Mouse (Mus musculus): ENCODE measurements at regions not wholly inside any gene's neighbourhood (a gene's known extent, or its start where the extent isn't known, plus 50 kb on each side); places are given as distances from the start of the nearest gene placed in this dataset.
A peak's percentile ranks its signal among the peaks of the same experiment; 100 is the strongest.

DNA sequence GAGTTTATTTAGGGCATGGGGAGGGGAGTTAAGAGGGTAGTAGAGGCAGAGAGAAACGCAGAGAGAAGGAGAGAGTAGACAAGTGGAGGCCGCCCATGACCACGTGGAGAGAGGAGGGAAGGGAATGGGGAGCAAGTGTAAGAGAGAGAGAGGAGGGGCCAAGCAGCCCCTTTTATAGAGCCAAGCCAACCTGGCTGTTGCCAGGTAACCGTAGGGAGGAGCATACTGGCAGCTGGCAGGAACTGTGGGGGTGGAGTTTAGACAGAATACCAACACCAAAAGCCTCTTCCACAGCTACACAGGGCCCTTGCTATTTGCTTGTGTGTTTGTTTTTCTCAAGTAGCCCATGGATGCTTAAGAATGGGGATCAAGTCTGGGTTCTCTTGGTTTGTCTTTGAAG is 205.4 kb downstream of the Cdh26 start:
- ATAC-seq (replicated peaks; ENCODE audit: insufficient number of reproducible peaks, low FRiP score, low TSS enrichment, poor library complexity, severe bottlenecking), result no peak

DNA sequence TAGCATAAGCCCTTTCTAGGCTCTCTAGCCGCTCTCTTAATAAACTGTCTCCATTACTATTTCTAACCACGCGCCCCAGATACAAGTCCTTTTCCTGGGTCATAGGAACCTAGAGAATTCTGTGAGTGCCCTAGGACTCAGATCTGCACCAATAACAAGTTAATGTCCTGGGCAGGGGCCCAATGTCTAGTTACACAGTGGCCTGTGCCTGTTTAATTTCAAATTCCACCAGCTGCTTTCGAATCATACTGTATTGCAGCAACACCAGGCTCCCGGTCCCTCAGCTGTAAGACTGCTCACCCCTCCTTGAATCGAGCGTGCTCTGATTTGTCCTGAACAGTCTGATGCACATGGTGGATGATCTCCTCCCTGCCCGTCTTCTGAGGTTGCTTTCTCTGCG is 206.6 kb downstream of the Cdh26 start:
- no peak for ATAC-seq (replicated peaks; ENCODE audit: insufficient number of reproducible peaks, low FRiP score, low TSS enrichment, poor library complexity, severe bottlenecking)

GRCm38 (mm10) chr2:178642137-178643052 is 212.1 kb downstream of the Cdh26 start:
- no peak for ATAC-seq (replicated peaks; ENCODE audit: insufficient number of reproducible peaks, low FRiP score, low TSS enrichment, poor library complexity, severe bottlenecking)

DNA sequence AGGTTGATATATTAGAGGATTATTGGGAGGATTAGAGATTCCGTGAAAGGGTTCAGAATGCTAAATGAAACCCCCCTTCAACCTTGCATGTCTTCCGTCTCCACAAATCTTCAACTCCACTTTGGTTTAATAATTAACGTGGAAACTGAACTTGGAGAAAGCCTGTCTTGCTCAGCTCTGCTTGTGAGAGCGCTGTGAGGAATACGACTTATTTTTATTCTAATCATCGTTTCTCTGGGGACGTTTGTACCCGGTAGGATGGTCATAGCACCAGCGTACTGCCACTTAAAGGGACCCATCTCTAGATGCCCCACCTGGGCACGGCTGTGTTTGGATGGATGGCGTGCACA is 212.7 kb downstream of the Cdh26 start:
- no peak for ATAC-seq (replicated peaks; ENCODE audit: insufficient number of reproducible peaks, low FRiP score, low TSS enrichment, poor library complexity, severe bottlenecking)

DNA sequence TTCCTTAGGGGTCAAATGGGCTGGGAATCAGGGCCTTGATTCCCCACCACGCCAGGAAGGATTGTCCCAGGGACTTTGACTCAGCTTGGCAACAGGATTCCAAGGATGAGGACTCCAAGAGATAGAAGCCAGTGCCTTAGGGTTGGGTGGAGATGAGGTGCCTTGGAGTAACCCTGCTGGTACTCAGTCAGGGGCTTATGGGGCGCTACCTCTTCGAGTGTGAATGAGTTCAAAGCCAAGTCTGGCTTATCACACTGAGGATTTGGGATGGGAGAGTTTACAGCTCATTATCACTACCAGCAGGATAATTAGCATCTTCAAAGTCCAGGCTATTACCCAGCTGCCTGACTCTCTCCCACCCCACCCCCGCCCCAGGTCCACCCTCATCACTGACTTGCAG is 213.5 kb downstream of the Cdh26 start:
- ATAC-seq (replicated peaks; ENCODE audit: insufficient number of reproducible peaks, low FRiP score, low TSS enrichment, poor library complexity, severe bottlenecking), result no peak

GRCm38 (mm10) chr2:178660071-178660470 is 229.7 kb downstream of the Cdh26 start:
- ATAC-seq (replicated peaks; ENCODE audit: insufficient number of reproducible peaks, low FRiP score, low TSS enrichment, poor library complexity, severe bottlenecking), result no peak

- ATAC-seq (replicated peaks; ENCODE audit: insufficient number of reproducible peaks, low FRiP score, low TSS enrichment, poor library complexity, severe bottlenecking), result no peak
These were observed 232.1 kb downstream of the Cdh26 start for GRCm38 (mm10) chr2:178662396-178662795.

- ATAC-seq (replicated peaks; ENCODE audit: insufficient number of reproducible peaks, low FRiP score, low TSS enrichment, poor library complexity, severe bottlenecking), result peak; percentile 72
These were observed 234.6 kb downstream of the Cdh26 start for GRCm38 (mm10) chr2:178664977-178665376.

DNA sequence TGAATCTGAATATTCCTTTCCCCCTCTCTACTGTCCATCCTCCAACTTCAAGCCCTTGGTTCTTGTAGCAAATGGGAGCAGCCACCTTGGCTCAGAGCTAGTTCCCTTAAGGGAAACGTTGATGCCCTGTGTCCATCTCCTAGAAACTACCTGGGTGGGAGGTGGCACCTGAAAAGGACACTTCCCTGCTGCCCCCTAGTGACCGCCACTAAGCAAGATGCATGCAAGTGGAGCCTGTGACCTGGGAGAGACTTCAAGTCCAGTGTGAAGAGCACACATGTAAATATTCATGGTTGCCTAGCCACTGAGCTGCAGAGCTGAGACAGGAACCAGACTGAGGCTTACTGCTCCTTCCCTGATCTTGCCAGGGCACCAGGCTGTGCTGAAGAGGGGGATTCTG is 238.1 kb downstream of the Cdh26 start:
- no peak for ATAC-seq (replicated peaks; ENCODE audit: insufficient number of reproducible peaks, low FRiP score, low TSS enrichment, poor library complexity, severe bottlenecking)

- no peak for ATAC-seq (replicated peaks; ENCODE audit: insufficient number of reproducible peaks, low FRiP score, low TSS enrichment, poor library complexity, severe bottlenecking)
These were observed 240.6 kb downstream of the Cdh26 start for GRCm38 (mm10) chr2:178670952-178671351.

DNA sequence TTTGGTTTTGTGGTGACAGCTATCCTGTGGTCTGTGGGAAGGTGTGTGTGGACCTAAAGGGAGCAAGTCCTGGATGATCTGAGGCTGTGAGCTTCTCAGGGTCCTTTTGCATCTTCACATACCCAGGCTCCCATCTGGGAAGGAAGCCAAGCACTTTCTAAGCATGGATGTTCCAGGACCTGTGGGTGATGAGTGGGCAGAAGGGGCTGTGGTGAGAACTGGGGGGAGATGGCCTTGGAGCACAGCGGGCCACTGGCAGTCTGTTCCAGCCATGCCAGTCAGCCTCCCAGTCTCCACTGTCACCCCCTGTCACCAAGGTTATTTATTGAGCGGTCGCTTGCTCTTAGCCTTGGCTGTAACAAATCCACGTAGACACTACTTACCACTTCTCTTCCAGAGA is 243.3 kb downstream of the Cdh26 start:
- no peak for ATAC-seq (replicated peaks; ENCODE audit: insufficient number of reproducible peaks, low FRiP score, low TSS enrichment, poor library complexity, severe bottlenecking)

DNA sequence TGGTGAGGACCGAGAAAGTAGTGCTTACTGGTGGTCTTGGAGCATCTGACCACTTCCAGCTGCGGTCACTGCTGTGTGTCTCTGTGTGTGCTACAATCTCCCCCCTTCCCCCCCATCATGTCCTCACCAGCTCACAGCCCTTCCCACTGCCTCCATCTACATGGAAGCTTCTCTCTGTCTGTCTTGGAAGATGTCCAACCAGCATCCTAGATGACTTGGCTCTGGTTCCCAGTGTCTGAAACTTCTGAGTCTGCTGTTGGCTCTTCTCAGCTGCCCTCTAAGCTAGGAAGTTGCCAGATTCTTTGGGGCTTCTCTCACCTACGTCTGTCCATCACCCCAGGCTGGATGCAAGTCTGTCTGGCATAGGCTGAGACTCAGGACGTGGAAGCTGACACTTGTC is 244.3 kb downstream of the Cdh26 start:
- no peak for ATAC-seq (replicated peaks; ENCODE audit: insufficient number of reproducible peaks, low FRiP score, low TSS enrichment, poor library complexity, severe bottlenecking)

DNA sequence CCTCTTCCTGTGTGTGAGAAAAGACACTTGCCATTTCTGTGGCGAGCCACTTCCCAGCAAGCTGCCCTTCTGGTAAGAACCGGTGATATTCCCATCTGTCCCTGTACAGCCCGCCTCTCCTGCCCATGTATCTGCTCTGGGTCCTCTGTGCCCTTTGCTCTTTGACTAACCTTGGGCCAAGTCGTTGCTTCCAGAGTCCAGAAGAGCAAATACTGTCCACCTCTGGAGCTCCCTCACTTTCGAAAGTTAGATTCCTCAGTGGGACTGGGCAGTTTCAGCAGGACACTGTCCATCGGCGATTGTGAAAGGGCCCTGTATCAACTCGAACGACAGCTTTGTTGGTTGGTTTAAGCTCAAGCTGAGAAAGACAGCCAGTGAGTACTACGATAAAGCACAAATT is 246.6 kb downstream of the Cdh26 start:
- no peak for ATAC-seq (replicated peaks; ENCODE audit: insufficient number of reproducible peaks, low FRiP score, low TSS enrichment, poor library complexity, severe bottlenecking)

- ATAC-seq (replicated peaks; ENCODE audit: insufficient number of reproducible peaks, low FRiP score, low TSS enrichment, poor library complexity, severe bottlenecking), result no peak
These were observed 250.0 kb downstream of the Cdh26 start for GRCm38 (mm10) chr2:178680368-178680767.

DNA sequence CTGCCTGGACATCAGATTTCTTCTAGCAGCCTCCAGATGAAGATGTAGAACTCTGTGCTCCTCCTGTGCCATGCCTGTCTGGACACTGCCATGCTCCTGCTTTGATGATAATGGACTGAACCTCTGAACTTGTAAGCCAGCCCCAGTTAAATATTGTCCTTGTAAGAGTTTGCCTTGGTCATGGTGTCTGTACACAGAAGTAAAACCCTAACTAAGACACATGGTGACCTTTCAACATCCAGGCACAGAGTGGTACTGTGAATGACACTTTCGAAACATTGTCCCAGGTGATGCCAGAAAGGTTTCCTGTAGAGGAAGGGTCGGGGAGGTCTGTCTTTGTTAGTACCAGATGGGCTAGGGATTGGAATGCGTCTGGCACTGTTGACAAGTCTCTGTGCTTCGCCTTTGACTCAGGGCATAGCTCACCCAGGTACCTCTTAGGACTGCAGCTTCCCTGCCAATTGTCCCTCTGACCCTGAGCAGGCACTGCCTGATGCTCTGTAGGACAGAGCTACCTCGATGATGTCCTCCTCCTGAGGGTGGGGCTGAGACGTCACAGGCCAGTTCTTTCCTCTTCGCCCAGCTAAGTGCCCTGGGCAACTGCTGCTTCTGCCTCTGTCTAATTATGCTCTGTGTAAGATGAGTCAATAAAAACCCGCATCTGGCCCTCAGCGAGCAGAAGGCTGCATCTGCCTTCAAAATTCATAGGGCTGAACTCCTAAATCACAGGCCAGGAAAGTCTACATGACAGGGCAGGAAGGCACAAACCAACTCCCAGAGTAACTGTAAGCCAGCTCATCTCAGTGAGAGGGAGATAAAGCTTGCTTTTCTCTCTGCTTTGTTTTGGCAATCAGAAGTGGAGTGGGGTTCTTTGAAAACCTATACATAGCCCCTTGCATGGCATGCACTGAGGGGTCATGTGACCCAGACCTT is 254.0 kb downstream of the Cdh26 start:
- ATAC-seq (replicated peaks; ENCODE audit: insufficient number of reproducible peaks, low FRiP score, low TSS enrichment, poor library complexity, severe bottlenecking), result no peak

DNA sequence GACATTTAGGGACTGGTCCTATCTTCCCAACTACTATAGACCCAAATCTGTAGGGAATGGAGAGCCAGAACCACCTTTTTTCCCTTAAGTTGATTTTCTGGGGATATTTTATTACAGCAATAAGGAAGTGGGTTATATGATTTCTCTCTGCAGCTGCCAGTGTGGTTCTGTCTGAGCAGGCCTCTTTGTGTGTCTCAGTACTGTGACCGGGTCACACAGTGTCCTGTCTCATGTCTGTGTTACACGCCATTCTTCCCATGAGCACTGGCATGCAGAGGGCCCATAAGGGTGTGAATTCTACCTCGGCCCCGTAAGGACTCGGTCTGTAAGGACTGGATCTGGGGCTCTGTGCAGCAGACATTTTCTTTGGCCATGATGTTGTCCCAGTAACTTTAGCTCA is 254.9 kb downstream of the Cdh26 start:
- ATAC-seq (replicated peaks; ENCODE audit: insufficient number of reproducible peaks, low FRiP score, low TSS enrichment, poor library complexity, severe bottlenecking), result no peak

GRCm38 (mm10) chr2:178686167-178686601 is 255.9 kb downstream of the Cdh26 start:
- ATAC-seq (replicated peaks; ENCODE audit: insufficient number of reproducible peaks, low FRiP score, low TSS enrichment, poor library complexity, severe bottlenecking), result no peak

GRCm38 (mm10) chr2:178688586-178688985 is 258.3 kb downstream of the Cdh26 start:
- ATAC-seq (replicated peaks; ENCODE audit: insufficient number of reproducible peaks, low FRiP score, low TSS enrichment, poor library complexity, severe bottlenecking), result no peak

GRCm38 (mm10) chr2:178691190-178691864 is 261.0 kb downstream of the Cdh26 start:
- no peak for ATAC-seq (replicated peaks; ENCODE audit: insufficient number of reproducible peaks, low FRiP score, low TSS enrichment, poor library complexity, severe bottlenecking)
